Mouse (Mus musculus): Measurements from ENCODE around the gene Ppp2r2c. TPM values are rescaled to one million over a fixed set of nuclear protein-coding genes. Genes with fewer than 3 reads are reported as not detected.

The Ppp2r2c gene
- polyA plus RNA-seq, 1 experiment: 5.2 TPM

GRCm38 (mm10) chr5:36867561-36867960, 752 bp upstream of the Ppp2r2c start:
- no peak for TF ChIP-seq CTCF (IDR thresholded peaks at IDR 0.05; ENCODE audit: insufficient read depth, low read length)
- no peak for TF ChIP-seq POLR2A (IDR thresholded peaks at IDR 0.05; ENCODE audit: borderline replicate concordance, extremely low read depth, low read depth, low read length)
- WGBS: 6% methylated on average over 6 of the region's 6 CpGs
- DNase-seq: no peak
- H3K4me3 ChIP-seq (replicated peaks; ENCODE audit: extremely low read depth, low read depth, low read length): no peak overlapping the region
- H3K4me1 ChIP-seq (ENCODE audit: control insufficient read depth, insufficient read depth, low read length): no peaks in the 10 kb centered on the region

- TF ChIP-seq CTCF (IDR thresholded peaks at IDR 0.05; ENCODE audit: insufficient read depth, low read length): no peak
- TF ChIP-seq POLR2A (IDR thresholded peaks at IDR 0.05; ENCODE audit: borderline replicate concordance, extremely low read depth, low read depth, low read length): no peak
- 3% methylated on average over 7 of the region's 7 CpGs for WGBS
- no peak for DNase-seq
- Histone ChIP-seq H3K4me1 (ENCODE audit: control insufficient read depth, insufficient read depth, low read length) (no peaks in the 10 kb centered on the region), H3K4me3 (replicated peaks; ENCODE audit: extremely low read depth, low read depth, low read length) (no peak overlapping the region)
Measured at GRCm38 (mm10) chr5:36869186-36869577, 869 bp downstream of the Ppp2r2c start.

DNA sequence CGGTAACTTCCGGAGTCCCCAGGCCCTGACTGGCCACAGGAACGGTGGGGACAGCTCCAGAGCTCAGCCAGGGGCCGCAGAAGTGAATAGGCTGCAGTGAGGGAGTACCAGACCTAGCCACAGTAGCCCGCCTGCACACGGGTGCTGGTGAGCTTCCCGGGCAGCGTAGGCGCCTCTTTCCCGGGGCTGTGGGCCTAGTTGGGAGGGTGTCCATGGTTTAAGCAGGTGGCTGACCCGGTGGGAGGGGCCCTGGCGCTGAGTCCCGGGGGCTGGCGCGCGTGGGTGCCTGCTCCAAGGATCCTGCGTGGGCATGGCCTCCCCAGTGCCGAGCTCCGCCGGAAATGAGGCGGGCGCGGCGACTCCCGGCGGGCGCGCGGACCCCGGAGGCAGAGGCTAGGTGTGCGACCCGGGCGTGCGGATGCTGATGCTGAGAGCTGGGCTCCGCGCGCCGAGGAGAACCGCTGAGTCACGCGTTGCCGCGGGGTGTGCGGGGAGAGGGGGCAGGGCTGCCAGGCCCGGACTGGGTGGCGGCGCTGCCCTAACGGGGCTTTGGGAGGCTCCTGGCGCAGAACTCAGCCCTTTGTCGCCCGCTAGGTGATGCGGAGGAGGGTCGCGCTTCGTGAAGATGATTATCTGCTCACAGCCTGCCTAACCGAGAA, 1.4 kb downstream of the Ppp2r2c start:
- TF ChIP-seq CTCF (IDR thresholded peaks at IDR 0.05; ENCODE audit: insufficient read depth, low read length) (no peak), POLR2A (IDR thresholded peaks at IDR 0.05; ENCODE audit: borderline replicate concordance, extremely low read depth, low read depth, low read length) (no peak)
- DNase-seq: no peak
- H3K4me1 ChIP-seq (ENCODE audit: control insufficient read depth, insufficient read depth, low read length): no peaks in the 10 kb centered on the region
- no peak overlapping the region for H3K4me3 ChIP-seq (replicated peaks; ENCODE audit: extremely low read depth, low read depth, low read length)
- WGBS: 2% methylated on average over 56 of the region's 56 CpGs

GRCm38 (mm10) chr5:36870916-36871315, 2.6 kb downstream of the Ppp2r2c start:
- 80% methylated on average over 6 of the region's 6 CpGs for WGBS
- H3K4me3 ChIP-seq (replicated peaks; ENCODE audit: extremely low read depth, low read depth, low read length): no peak overlapping the region
- H3K4me1 ChIP-seq (ENCODE audit: control insufficient read depth, insufficient read depth, low read length): no peaks in the 10 kb centered on the region
- no peak for DNase-seq
- TF ChIP-seq POLR2A (IDR thresholded peaks at IDR 0.05; ENCODE audit: borderline replicate concordance, extremely low read depth, low read depth, low read length) (no peak), CTCF (IDR thresholded peaks at IDR 0.05; ENCODE audit: insufficient read depth, low read length) (no peak)

DNA sequence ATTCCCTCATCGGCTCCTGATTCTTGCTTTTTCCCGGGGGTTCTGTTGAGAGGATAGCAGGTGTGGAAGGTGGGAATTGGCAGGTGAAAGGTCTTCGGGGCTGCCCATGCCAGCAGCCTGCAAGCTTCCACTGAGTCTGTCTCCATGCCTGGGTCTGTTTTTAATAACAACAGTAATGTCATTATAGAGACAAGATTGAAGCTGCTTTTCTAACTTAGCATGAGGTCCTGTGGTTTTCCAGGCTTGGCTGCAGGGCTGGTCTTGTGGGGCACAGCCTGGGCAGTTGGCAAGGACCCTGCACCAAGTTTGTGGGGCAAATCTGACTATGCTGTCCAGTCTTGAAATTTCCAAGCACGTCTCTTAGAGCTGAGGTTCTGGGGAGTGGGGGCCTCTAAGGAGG, 7.6 kb downstream of the Ppp2r2c start:
- H3K4me3 ChIP-seq (replicated peaks; ENCODE audit: extremely low read depth, low read depth, low read length): no peak overlapping the region
- no peak for DNase-seq
- WGBS: 64% methylated on average over 4 of the region's 4 CpGs

GRCm38 (mm10) chr5:36876777-36877396, 8.6 kb downstream of the Ppp2r2c start:
- Histone ChIP-seq H3K4me1 (ENCODE audit: control insufficient read depth, insufficient read depth, low read length) (no peaks in the 10 kb centered on the region), H3K4me3 (replicated peaks; ENCODE audit: extremely low read depth, low read depth, low read length) (no peak overlapping the region)
- no peak for TF ChIP-seq POLR2A (IDR thresholded peaks at IDR 0.05; ENCODE audit: borderline replicate concordance, extremely low read depth, low read depth, low read length)
- TF ChIP-seq CTCF (IDR thresholded peaks at IDR 0.05; ENCODE audit: insufficient read depth, low read length): no peak
- WGBS: 60% methylated on average over 7 of the region's 7 CpGs
- DNase-seq: no peak

More for the DNA sequence above, 7.6 kb downstream of the Ppp2r2c start:
- no peaks in the 10 kb centered on the region for H3K4me1 ChIP-seq (ENCODE audit: control insufficient read depth, insufficient read depth, low read length)
- no peak for TF ChIP-seq CTCF (IDR thresholded peaks at IDR 0.05; ENCODE audit: insufficient read depth, low read length)
- no peak for TF ChIP-seq POLR2A (IDR thresholded peaks at IDR 0.05; ENCODE audit: borderline replicate concordance, extremely low read depth, low read depth, low read length)

DNA sequence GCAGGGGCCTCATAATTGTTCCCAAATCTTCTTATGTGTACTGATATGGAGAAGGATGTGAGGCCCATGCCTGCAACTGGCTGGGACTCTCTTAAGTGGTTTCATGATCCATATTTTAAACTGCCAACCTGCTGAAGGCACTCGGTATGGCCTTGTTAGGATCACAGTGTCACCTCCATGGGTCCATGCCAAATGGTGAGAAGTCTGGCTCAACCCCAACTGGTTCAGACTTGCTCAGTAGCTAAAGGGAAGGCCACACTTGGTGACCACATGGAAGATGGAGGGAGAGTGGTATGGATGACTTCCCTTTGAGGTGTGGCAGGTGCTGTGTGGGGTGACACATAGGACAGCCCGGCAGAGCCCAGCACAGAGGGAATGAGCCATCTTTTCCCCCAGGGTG, 9.3 kb downstream of the Ppp2r2c start:
- WGBS: 68% methylated on average over 2 of the region's 2 CpGs
- no peak for TF ChIP-seq POLR2A (IDR thresholded peaks at IDR 0.05; ENCODE audit: borderline replicate concordance, extremely low read depth, low read depth, low read length)
- no peak for TF ChIP-seq CTCF (IDR thresholded peaks at IDR 0.05; ENCODE audit: insufficient read depth, low read length)
- no peaks in the 10 kb centered on the region for H3K4me1 ChIP-seq (ENCODE audit: control insufficient read depth, insufficient read depth, low read length)
- H3K4me3 ChIP-seq (replicated peaks; ENCODE audit: extremely low read depth, low read depth, low read length): no peak overlapping the region
- DNase-seq: no peak

DNA sequence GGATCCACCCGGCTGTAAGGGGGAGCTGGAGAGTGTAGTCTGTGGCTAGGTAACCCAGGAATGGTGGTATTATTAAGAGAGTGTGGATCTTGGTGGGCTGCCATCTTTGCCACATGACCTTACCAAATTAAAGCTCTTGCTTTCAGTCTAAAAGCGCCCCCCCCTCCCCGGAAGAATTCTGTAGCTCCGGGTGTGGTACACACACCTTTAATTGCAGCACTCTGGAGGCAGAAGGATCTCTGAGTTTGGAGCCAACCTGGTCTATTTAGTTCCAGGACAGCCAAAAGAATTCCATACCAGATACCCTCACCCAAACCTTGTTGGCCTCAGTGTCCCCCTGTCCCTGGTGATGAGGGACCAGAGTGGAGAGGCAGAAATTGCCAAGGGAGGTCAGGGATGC, 10.5 kb downstream of the Ppp2r2c start:
- H3K4me1 ChIP-seq (ENCODE audit: control insufficient read depth, insufficient read depth, low read length): no peaks in the 10 kb centered on the region
- 68% methylated on average over 4 of the region's 4 CpGs for WGBS

DNA sequence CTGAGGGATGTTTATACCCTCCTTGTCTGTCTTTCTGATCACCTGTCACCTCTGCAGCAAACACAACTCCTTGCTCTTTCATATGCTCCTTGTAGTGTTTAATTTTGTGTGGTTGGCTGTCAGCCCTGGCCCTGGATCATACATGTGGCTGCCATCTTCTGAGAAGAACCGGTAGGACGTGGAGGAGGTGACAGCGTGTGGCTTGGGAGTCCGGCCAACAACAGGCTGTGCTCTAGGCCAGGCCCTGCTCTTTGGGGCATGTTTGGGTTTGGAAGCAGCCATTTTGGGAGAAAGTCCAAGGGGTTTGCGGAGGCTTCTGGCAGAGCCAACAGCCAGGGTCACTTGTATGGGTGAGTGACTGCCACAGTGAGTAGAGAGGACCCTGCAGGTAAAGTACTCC, 12.3 kb downstream of the Ppp2r2c start:
- Histone ChIP-seq H3K4me3 (replicated peaks; ENCODE audit: extremely low read depth, low read depth, low read length) (no peak overlapping the region), H3K4me1 (ENCODE audit: control insufficient read depth, insufficient read depth, low read length) (no peaks in the 10 kb centered on the region)
- no peak for DNase-seq
- no peak for TF ChIP-seq POLR2A (IDR thresholded peaks at IDR 0.05; ENCODE audit: borderline replicate concordance, extremely low read depth, low read depth, low read length)
- TF ChIP-seq CTCF (IDR thresholded peaks at IDR 0.05; ENCODE audit: insufficient read depth, low read length): no peak
- WGBS: 71% methylated on average over 5 of the region's 5 CpGs

More for the DNA sequence above, 10.5 kb downstream of the Ppp2r2c start:
- DNase-seq: no peak
- TF ChIP-seq POLR2A (IDR thresholded peaks at IDR 0.05; ENCODE audit: borderline replicate concordance, extremely low read depth, low read depth, low read length): no peak
- no peak for TF ChIP-seq CTCF (IDR thresholded peaks at IDR 0.05; ENCODE audit: insufficient read depth, low read length)
- no peak overlapping the region for H3K4me3 ChIP-seq (replicated peaks; ENCODE audit: extremely low read depth, low read depth, low read length)

- DNase-seq: no peak
- H3K4me1 ChIP-seq (ENCODE audit: control insufficient read depth, insufficient read depth, low read length): no peaks in the 10 kb centered on the region
- TF ChIP-seq CTCF (IDR thresholded peaks at IDR 0.05; ENCODE audit: insufficient read depth, low read length) (no peak), POLR2A (IDR thresholded peaks at IDR 0.05; ENCODE audit: borderline replicate concordance, extremely low read depth, low read depth, low read length) (no peak)
- no peak overlapping the region for H3K4me3 ChIP-seq (replicated peaks; ENCODE audit: extremely low read depth, low read depth, low read length)
- 75% methylated on average over 12 of the region's 12 CpGs for WGBS
Measured at GRCm38 (mm10) chr5:36883516-36883915, 15.2 kb downstream of the Ppp2r2c start.

Measured in lung, adult 2 months (tissue).